Mouse (Mus musculus): ENCODE data around the gene Pgm2l1. TPM values are rescaled to one million over a fixed set of nuclear protein-coding genes. Genes with fewer than 3 reads are reported as not detected.

Gene Pgm2l1
- total and polyA plus RNA-seq, 3 experiments: 5.7 to 10.5 TPM; not detected in 1

DNA sequence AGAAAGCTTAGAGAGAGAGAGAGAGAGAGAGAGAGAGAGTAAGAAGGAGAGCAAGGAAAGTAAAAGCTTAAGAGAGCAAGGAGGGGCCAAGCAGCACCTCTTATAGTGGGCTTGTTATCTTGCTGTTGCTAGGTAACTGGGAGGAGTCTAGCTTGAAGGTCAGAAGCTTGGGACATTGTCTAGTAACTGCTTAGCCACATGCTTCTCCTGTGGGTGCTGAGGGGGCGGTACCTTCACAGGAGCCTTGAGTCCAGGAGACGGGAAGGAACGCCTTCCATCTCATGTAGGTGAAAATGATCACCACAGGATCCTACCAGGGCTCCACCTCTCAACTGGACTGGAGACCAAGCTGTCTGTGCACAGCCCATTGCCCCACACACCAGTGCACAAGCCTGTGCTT, 74.2 kb downstream of the Pgm2l1 start:
- no peaks in the 10 kb centered on the region; a peak in 1 of 4 replicates for H3K27me3 ChIP-seq (ENCODE audit: control insufficient read depth in 1 of 2, insufficient read depth in 2 of 2, low read length in 2 of 2)
- H3K9me3 ChIP-seq (replicated peaks; ENCODE audit: insufficient read depth, low read length): no peaks in the 10 kb centered on the region
- no peak overlapping the region for H3K4me3 ChIP-seq (ENCODE audit: control insufficient read depth in 1 of 2, insufficient read depth in 1 of 2, low read depth in 2 of 2, low read length in 2 of 2)
- H3K4me1 ChIP-seq (ENCODE audit: control insufficient read depth in 1 of 2, insufficient read depth in 2 of 2, low read length in 2 of 2): peaks cover 4 to 5% of the 10 kb centered on the region in 2 experiments; a peak in 3 of 4 replicates
- no peak overlapping the region for H3K9ac ChIP-seq (ENCODE audit: control insufficient read depth, low read depth, low read length, poor library complexity, severe bottlenecking)
- no peaks in the 10 kb centered on the region; a peak in 1 of 4 replicates for H3K36me3 ChIP-seq (ENCODE audit: control insufficient read depth in 1 of 2, insufficient read depth in 2 of 2, low read length in 2 of 2)
- no peaks in the 10 kb centered on the region for H3K79me2 ChIP-seq (ENCODE audit: control insufficient read depth, insufficient read depth, low read length, poor library complexity)
- no peak for DNase-seq (ENCODE audit: low read depth, low spot score)
- no peak overlapping the region for H3K27ac ChIP-seq (ENCODE audit: control insufficient read depth, low read depth, low read length)
- no peak for TF ChIP-seq RCOR1 (IDR thresholded peaks at IDR 0.05; ENCODE audit: low read depth, low read length)
- no peak for TF ChIP-seq GATA1 (IDR thresholded peaks at IDR 0.05; ENCODE audit: low read depth, low read length)
- TF ChIP-seq CHD2 (IDR thresholded peaks at IDR 0.05; ENCODE audit: low read length): no peak
- no peak for TF ChIP-seq POLR2AphosphoS2 (IDR thresholded peaks at IDR 0.05; ENCODE audit: low read length)
- TF ChIP-seq EP300 (IDR thresholded peaks at IDR 0.05; ENCODE audit: low read depth in 1 of 2, low read length in 2 of 2): no peak
- no peak for TF ChIP-seq POLR2A (IDR thresholded peaks at IDR 0.05; ENCODE audit: control insufficient read depth in 1 of 2, insufficient read depth in 1 of 2, low read depth in 1 of 2, low read length in 2 of 2, poor library complexity in 1 of 2)
- no peak for TF ChIP-seq ZC3H11A (IDR thresholded peaks at IDR 0.05; ENCODE audit: low read depth, low read length)
- no peak for TF ChIP-seq SMC3 (IDR thresholded peaks at IDR 0.05; ENCODE audit: low read depth, low read length)
- TF ChIP-seq ZMIZ1 (IDR thresholded peaks at IDR 0.05; ENCODE audit: low read depth, low read length): no peak
- no peak for TF ChIP-seq MXI1 (IDR thresholded peaks at IDR 0.05; ENCODE audit: low read depth, low read length)
- no peak for TF ChIP-seq USF1 (IDR thresholded peaks at IDR 0.05; ENCODE audit: low read depth, low read length)
- TF ChIP-seq MAZ (IDR thresholded peaks at IDR 0.05; ENCODE audit: low read depth, low read length): no peak
- TF ChIP-seq CTCF (IDR thresholded peaks at IDR 0.05 in 2 of 3, conservative IDR thresholded peaks at IDR 0.05 in 1 of 3; ENCODE audit: control insufficient read depth in 1 of 3, insufficient read depth in 1 of 3, low read depth in 2 of 3, low read length in 3 of 3, poor library complexity in 1 of 3, severe bottlenecking in 1 of 3): no peak

DNA sequence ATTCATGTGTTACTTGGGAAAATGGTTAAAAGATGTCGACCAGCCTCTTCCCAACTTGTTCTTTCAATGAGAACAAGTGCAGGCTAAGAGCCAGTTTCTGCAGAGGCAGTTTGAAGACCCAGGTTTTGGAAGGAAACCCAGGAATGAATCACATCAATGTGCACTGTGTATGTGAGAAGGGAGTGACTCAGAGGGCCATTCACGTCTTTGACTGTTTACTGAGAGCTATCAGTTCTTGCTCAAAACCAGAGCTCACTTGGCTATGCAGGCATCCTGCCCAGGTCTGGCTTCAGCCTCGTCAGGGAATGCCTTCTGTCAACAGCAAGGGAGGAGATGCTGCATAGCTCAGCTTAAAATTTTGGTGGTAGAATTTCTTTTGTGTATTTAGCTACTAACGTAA, 75.1 kb downstream of the Pgm2l1 start:
- TF ChIP-seq POLR2A (IDR thresholded peaks at IDR 0.05; ENCODE audit: control insufficient read depth in 1 of 2, insufficient read depth in 1 of 2, low read depth in 1 of 2, low read length in 2 of 2, poor library complexity in 1 of 2) (no peak), ZNF384 (IDR thresholded peaks at IDR 0.05; ENCODE audit: low read depth, low read length) (no peak), SIN3A (IDR thresholded peaks at IDR 0.05; ENCODE audit: low read length) (no peak), JUND (IDR thresholded peaks at IDR 0.05; ENCODE audit: low read depth, low read length) (no peak), TCF12 (IDR thresholded peaks at IDR 0.05; ENCODE audit: low read depth, low read length) (no peak), TAL1 (IDR thresholded peaks at IDR 0.05; ENCODE audit: low read length) (no peak), CHD1 (IDR thresholded peaks at IDR 0.05; ENCODE audit: low read depth, low read length) (no peak), MAX (IDR thresholded peaks at IDR 0.05; ENCODE audit: low read length) (no peak), MXI1 (IDR thresholded peaks at IDR 0.05; ENCODE audit: low read depth, low read length) (no peak), MYC (IDR thresholded peaks at IDR 0.05; ENCODE audit: low read depth, low read length) (no peak), NELFE (IDR thresholded peaks at IDR 0.05; ENCODE audit: low read depth, low read length) (no peak), GATA1 (IDR thresholded peaks at IDR 0.05; ENCODE audit: low read depth, low read length) (no peak), RCOR1 (IDR thresholded peaks at IDR 0.05; ENCODE audit: low read depth, low read length) (no peak), MAZ (IDR thresholded peaks at IDR 0.05; ENCODE audit: low read depth, low read length) (no peak), BHLHE40 (IDR thresholded peaks at IDR 0.05; ENCODE audit: borderline replicate concordance, low read depth, low read length) (no peak), MYB (IDR thresholded peaks at IDR 0.05; ENCODE audit: low read depth, low read length) (no peak)
- Histone ChIP-seq H3K27ac (ENCODE audit: control insufficient read depth, low read depth, low read length) (no peak overlapping the region), H3K9me3 (replicated peaks; ENCODE audit: insufficient read depth, low read length) (no peaks in the 10 kb centered on the region), H3K4me3 (ENCODE audit: control insufficient read depth in 1 of 2, insufficient read depth in 1 of 2, low read depth in 2 of 2, low read length in 2 of 2) (no peak overlapping the region), H3K9ac (ENCODE audit: control insufficient read depth, low read depth, low read length, poor library complexity, severe bottlenecking) (no peak overlapping the region), H3K36me3 (ENCODE audit: control insufficient read depth in 1 of 2, insufficient read depth in 2 of 2, low read length in 2 of 2) (no peaks in the 10 kb centered on the region; a peak in 1 of 4 replicates), H3K4me1 (ENCODE audit: control insufficient read depth in 1 of 2, insufficient read depth in 2 of 2, low read length in 2 of 2) (peaks cover 4 to 10% of the 10 kb centered on the region in 2 experiments; a peak in 3 of 4 replicates), H3K79me2 (ENCODE audit: control insufficient read depth, insufficient read depth, low read length, poor library complexity) (no peaks in the 10 kb centered on the region), H3K27me3 (ENCODE audit: control insufficient read depth in 1 of 2, insufficient read depth in 2 of 2, low read length in 2 of 2) (no peaks in the 10 kb centered on the region; a peak in 1 of 4 replicates)
- no peak for DNase-seq (ENCODE audit: low read depth, low spot score)

Measured in MEL (cell line).